Mouse (Mus musculus) left cerebral cortex, postnatal 14 days (tissue): ENCODE measurements at regions not wholly inside any gene's neighbourhood (a gene's known extent, or its start where the extent isn't known, plus 50 kb on each side); places are given as distances from the start of the nearest gene placed in this dataset.

ENCODE experiments used
- DNase-seq, 2 experiments: peaks; one replicate each; pipeline ENCODE4 v3.0.0; 2021 to 2022; ENCODE audit warnings: low spot score in 2 of 2, mixed read lengths in 1 of 2
- intact Hi-C: fragments of 180-260 bp; cut with DNase I; formaldehyde crosslinking; loops from one replicate; pipeline ENCODE4 v1.15.1; 2025

DNA sequence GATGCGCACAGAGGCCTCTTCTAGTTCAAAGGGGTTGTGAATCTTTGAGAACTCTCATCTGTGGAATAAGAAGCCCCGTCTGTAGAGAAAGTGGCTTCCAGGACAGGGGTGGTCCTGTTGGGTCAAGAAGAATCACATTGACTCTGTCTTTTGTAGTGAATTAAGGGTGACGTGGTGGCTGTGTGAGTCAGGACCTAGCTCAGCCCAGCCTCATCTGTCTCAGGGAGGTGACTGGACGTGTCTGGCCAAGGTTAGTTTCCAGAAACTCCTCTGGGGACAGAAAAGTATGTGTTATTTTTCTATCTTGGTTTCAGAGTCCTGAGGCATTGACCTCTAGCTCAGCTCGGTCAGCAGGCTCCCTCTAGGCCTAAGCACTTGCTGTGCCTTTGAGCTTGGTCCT lies 73.3 kb upstream of the Lep start:
- DNase-seq = no peak
- intact Hi-C loops = no loop called here

DNA sequence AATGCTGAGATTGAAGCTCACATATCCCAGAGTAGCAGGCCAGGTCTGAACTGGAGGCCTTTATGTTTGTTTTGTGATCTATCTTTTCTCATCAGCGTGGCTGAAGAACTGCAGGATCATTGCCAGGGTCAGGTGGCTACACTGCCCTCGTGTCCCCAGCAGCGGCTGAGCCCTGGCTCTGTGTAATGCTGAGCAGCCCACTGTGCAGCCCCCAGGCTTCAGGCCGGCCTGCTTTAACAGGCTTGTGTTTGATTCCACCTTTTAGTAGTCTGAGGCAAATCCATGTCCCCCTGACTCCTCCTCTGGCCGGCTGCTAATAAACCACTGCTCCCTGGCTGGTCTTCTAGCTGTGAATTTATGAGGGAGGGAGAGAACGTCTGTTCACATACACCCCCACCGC lies 72.6 kb upstream of the Lep start:
- intact Hi-C loops = no loop called here
- no peak for DNase-seq

DNA sequence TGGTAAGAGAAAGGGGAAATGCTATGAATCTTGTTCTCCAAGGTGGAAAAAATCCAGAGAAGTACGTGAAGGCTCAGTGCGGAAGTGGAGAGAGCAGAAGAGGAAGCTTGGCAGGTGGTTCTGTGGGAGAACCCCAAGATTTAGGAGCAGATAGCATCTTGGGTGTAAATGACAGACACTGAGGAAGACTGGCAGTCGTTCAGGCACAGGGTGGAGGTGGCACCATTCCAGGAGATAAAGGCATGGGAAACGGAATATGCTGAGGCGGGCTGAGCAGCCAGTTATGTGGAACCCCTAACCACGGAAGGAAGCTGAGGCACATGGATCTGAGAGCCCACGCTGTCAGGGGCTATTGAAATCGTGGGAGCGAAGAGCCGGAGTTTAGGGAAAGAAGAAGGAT lies 70.6 kb upstream of the Lep start:
- intact Hi-C loops = no loop called here
- peak in 1 of 2 experiments; percentile 47 for DNase-seq

DNA sequence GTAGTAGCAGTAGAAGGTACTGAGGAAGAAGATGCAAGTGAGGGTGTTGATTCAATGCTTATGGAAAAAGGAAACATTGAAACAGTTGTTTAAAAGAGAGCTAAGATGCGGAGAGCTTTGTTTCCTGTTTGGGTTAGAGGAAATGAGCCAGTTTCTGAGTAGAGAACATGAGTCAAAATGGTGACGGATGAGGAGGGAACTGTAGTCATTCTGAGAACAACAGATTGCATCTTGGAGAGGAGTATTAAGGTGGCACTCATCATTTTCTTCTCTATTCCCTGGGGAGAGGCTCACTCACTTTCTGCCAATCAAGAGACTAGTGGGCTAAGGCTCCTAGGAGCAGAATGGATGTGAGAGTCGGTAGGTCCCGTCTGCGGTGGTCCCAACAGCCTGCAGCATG lies 69.8 kb upstream of the Lep start:
- DNase-seq = no peak
- intact Hi-C loops = no loop called here

DNA sequence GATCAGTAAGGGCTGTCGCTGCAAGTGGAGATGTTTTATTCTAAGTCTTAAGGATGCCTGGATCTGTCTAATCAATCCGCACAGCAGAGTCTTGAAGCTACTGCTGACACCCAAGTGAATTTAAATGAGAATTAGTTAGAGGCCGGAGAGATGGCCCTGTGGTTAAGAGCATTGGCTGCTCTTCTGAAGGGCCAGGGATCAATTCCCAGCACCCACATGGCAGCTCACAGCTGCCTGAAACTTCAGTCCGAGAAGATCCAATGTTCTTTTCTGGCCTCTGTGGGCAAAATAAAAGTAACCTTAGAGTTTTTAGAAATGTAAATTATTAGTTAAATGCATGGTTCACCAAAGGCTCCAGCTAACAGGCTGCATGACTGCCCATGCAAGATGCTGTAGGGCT lies 65.5 kb upstream of the Lep start:
- intact Hi-C loops = no loop called here
- no peak for DNase-seq

DNA sequence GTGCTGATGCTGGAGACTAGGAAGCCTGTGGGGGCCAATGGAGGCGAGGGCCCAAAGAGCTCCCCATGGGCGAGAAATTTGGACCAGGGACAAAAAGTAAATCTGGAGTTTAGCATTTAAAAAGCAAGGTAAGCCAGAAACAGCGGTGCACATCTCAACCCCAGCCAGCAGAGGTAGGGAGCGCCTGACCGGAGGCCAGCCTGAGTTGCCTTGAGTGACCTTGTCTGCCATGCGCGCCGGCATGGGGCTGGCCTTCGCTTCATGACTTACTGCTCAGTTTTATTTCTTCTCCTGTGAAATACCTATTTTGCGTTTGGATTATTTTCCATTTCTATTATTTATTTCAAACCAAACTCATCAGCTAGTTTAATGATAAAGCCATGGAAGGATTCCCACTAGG lies 64.3 kb upstream of the Lep start:
- intact Hi-C loops = no loop called here
- no peak for DNase-seq

DNA sequence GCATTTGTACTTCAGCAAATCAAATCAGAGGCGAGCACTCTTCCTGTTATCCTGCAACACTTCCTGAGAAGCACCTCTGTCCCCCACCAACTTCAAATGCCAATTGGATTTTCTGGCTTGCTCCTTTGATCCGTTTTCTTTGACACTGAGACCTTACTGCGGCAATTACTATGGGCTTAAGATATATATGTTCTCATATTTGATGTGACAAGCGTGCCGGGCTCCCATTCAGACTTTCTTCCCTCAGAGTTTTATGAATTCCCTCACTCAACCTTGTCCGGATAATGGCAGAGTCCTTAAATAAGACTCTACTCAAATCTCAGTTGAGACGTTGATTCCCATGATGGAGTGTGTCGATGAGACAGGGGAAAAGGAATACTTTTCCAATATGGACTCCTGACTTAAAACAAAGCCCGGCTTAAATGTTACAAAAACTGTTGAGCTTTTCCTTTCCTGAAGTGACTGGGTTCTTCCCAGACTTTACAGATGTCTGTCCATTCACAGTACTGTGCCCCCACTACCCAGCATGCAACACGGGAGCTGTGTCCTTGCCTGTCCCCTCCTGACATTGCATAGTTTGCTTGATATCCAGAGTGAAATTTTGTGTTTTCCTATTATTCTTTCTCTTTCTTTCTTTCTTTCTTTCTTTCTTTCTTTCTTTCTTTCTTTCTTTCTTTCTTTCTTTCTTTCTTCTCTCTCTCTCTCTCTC lies 60.5 kb upstream of the Lep start:
- intact Hi-C loops = no loop called here

DNA sequence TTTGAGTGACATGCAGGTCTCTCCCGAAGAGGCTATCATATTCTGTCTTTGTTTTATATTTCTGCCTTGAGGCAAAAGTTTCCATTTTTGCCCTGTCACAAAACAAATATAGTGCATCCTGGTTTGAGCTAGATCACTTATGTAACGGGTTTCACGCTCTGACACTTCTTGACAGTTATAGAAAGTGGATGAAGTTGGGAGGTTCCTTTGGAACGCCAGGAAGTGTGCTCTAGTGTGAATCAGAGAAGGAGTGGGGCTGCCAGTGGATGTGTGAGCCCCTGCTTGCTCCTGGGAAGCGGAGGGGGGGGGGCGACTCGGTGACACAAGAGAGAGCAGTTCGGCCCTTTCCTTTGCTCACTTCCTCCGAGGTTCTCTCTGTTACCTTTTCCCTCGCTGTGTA lies 57.9 kb upstream of the Lep start:
- DNase-seq = no peak
- intact Hi-C loops = no loop called here

More for the DNA sequence above, 60.5 kb upstream of the Lep start:
- no peak for DNase-seq

DNA sequence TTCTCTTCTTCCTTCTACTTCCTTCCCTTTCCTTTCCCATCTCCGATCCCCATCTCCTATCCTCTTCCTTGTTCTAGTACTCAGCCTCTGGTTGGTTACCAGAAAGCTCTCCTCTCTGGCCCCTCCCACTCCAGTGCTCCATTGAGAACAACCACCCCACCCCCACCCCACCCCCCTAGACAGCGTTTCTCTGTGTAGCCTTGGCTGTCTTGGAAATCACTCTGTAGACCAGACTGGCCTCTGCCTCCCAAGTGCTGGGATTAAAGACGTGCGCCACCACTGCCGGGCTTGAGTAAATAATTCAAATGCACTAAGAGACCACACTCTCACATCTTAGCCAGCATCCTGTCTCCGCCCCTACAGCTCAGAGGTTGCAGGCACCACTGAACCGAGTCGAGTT lies 57.2 kb upstream of the Lep start:
- no peak for DNase-seq
- intact Hi-C loops = no loop called here

DNA sequence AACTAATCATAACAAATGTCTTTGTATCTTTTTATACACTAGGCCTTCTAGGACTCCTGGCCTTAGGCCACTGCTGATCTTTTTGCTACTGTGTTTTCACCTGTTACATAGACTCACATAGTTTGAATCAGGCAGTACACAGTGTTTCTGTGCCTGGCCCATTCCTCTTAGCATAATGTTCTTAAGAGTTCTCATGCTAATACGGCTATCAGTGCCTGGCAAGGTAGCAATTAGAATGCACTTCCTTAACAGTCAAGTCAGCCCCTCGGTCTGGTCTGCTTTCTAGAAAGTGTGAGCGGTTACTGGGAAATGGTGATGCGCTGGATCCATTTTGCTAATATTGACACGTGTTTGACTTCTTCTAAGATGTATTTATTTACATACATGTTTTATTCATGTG lies 54.2 kb upstream of the Lep start:
- intact Hi-C loops = no loop called here
- no peak for DNase-seq
